20 mouse cellular contexts compared by ENCODE assay signal in the genomic region with DNA sequence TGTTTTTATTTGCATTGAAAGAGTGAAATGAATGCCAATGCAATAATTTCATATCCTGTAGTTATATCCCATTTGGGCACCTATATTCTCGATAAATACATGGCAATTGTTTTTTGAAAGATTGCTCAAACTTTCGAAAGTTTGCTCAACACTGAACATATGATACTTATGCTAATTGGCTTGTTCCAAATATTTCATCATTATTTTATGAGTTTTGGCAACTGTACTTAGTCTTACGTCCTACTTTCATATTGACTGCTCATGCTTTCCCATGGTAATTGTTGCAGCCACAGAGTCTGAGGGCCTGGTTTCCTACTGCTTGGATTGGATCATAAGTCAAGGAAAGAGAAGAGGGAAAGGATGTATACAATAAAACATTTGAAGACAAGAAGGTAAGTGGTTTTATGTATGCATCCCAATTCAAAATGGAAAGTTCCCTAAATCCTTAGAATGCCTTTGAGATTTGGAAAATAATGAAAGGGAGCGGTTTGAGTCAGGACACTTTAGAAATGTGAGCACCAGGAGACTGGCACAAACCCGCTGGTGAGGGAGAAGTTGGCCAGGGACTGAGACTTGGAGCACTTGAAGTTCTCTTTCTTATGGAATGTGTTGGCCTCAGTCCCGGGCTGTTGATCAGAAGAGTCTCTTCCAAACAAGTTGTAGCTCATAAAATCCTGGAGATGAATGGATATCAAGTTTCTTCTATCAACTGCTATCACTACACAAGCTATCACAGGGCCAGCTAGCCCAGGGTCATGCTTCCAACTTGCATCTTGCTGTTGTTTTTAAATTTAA.
DNase-seq lines count a peak whose midpoint lies in the region; ATAC-seq and TF ChIP-seq lines count a peak whose summit lies in the region.
"Had no signal": no experiment of that assay in that cellular context is flagged by ENCODE, and none has a peak within 500 bp of the region (broad histone marks: within the 10 kb centered on the region; RNA-seq: fewer than 3 reads in every experiment).

No protein-coding gene starts in this region.

- peak; percentile 44 for DNase-seq in gastrocnemius, adult 18-20 months (ENCODE audit: low spot score)
- no peak for DNase-seq in gastrocnemius, postnatal 25 days
- peak; percentile 62 for DNase-seq in lung, postnatal 0 days (ENCODE audit: low spot score)
- DNase-seq in lung, postnatal 25 days (ENCODE audit: low spot score) = no peak
- peak; percentile 29 for DNase-seq in NIH3T3 (ENCODE audit: low read depth)
- DNase-seq in gastrocnemius, postnatal 14 days = peak; percentile 12
- DNase-seq in MN1 (ENCODE audit: low spot score) = no peak
- DNase-seq: cerebellum, adult 9-11 months; kidney, adult 11 months; kidney, postnatal 4 days; layer of hippocampus, adult 9-11 months; retina, postnatal 1 day; thymus, adult 2 months had no signal

- H3K4me2 ChIP-seq in lung, postnatal 0 days (replicated peaks; ENCODE audit: low read depth, low read length) = no peak overlapping the region
- H3K4me2 ChIP-seq: embryonic facial prominence, embryonic 12.5 days; liver, embryonic 12.5 days; lung, embryonic 15.5 days had no signal

- TF ChIP-seq EP300 in lung, postnatal 0 days (IDR thresholded peaks at IDR 0.05) = no peak

- H3K27ac ChIP-seq in lung, postnatal 0 days (ENCODE audit: low read length) = no peak overlapping the region
- H3K27ac ChIP-seq: embryonic facial prominence, embryonic 12.5 days; heart, embryonic 10.5 days; limb, embryonic 10.5 days; liver, embryonic 12.5 days; lung, embryonic 15.5 days had no signal

- 63% methylated on average over 6 of the region's 6 CpGs for WGBS in lung, postnatal 0 days

- intact Hi-C loops in gastrocnemius, postnatal 14 days (cut with DNase I; ENCODE audit: low total_unique reads) = no loop called here

- no peak overlapping the region for H3K4me3 ChIP-seq in lung, postnatal 0 days (ENCODE audit: low read depth, low read length)
- H3K4me3 ChIP-seq: embryonic facial prominence, embryonic 12.5 days; heart, embryonic 10.5 days; limb, embryonic 10.5 days; liver, embryonic 12.5 days; lung, embryonic 15.5 days had no signal

- no peaks in the 10 kb centered on the region for H3K36me3 ChIP-seq in lung, postnatal 0 days (ENCODE audit: insufficient read depth, low read length)
- H3K36me3 ChIP-seq: embryonic facial prominence, embryonic 12.5 days; heart, embryonic 10.5 days; limb, embryonic 10.5 days; liver, embryonic 12.5 days; lung, embryonic 15.5 days had no signal

- no peak for TF ChIP-seq CTCF in lung, postnatal 0 days (IDR thresholded peaks at IDR 0.05)

- no peak overlapping the region for H3K9ac ChIP-seq in lung, postnatal 0 days (replicated peaks; ENCODE audit: low read depth)
- H3K9ac ChIP-seq: embryonic facial prominence, embryonic 12.5 days; liver, embryonic 12.5 days; lung, embryonic 15.5 days had no signal

- no peaks in the 10 kb centered on the region for H3K27me3 ChIP-seq in lung, postnatal 0 days (replicated peaks; ENCODE audit: insufficient read depth, low read length)
- H3K27me3 ChIP-seq: embryonic facial prominence, embryonic 12.5 days; liver, embryonic 12.5 days; lung, embryonic 15.5 days had no signal

- H3K9me3 ChIP-seq in lung, postnatal 0 days (ENCODE audit: low read length) = no peaks in the 10 kb centered on the region
- H3K9me3 ChIP-seq: embryonic facial prominence, embryonic 12.5 days; heart, embryonic 10.5 days; liver, embryonic 12.5 days; lung, embryonic 15.5 days had no signal

- peak; percentile 33; the same call in 1 of the 2 replicates for ATAC-seq in lung, postnatal 0 days
- ATAC-seq: activated CD4-positive, CD25-positive, alpha-beta regulatory T cell, adult 4 months; forebrain, embryonic 16.5 days; liver, embryonic 12.5 days had no signal

- no peaks in the 10 kb centered on the region for H3K4me1 ChIP-seq in lung, postnatal 0 days (ENCODE audit: insufficient read depth, low read depth, low read length)
- H3K4me1 ChIP-seq: embryonic facial prominence, embryonic 12.5 days; heart, embryonic 10.5 days; limb, embryonic 10.5 days; liver, embryonic 12.5 days; lung, embryonic 15.5 days had no signal

Comparison
In these comparisons a context has a peak if more than half of its experiments do, and no peak if none do; other contexts are left out.
1. DNase-seq: peak in gastrocnemius, adult 18-20 months (single experiment), lung, postnatal 0 days (single experiment), NIH3T3 (single experiment) and gastrocnemius, postnatal 14 days (single experiment); none in gastrocnemius, postnatal 25 days (single experiment), lung, postnatal 25 days (single experiment) and MN1 (single experiment).